9 mouse cellular contexts compared by ENCODE assay signal in the genomic region with DNA sequence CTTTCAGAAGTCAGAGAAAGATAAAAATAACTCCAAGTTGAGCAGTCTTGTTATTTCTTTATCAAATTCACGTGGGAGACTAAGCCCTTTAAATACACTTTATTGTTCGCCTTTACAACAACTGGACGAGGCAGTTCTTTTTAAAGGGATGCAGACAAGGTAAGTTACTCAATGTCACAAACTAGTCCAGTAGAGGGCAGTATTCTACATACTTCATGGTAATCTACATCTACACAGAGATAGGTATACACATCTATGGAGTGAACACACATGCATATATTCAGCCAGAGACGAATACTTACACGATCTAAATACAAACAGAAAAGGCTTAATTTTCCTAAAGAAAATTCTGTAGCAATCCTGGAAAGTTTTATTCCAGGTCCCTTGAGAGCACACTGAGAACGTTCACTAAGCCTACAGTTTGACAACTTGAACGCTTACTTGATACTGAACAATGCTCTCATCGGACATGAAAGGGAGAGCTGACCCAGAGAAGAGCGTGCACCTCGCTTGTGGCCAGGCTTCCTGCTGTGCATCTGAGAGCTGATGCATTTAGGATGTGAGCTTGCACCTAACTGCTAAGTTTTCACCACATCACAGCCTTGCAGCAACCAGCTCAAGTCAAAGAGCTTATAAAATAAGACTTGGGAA. TPM values are rescaled to one million over a fixed set of nuclear protein-coding genes. Genes with fewer than 3 reads are reported as not detected.
DNase-seq lines count a peak whose midpoint lies in the region; ATAC-seq and TF ChIP-seq lines count a peak whose summit lies in the region.
"Had no signal": no experiment of that assay in that cellular context is flagged by ENCODE, and none has a peak within 500 bp of the region (broad histone marks: within the 10 kb centered on the region; RNA-seq: fewer than 3 reads in every experiment).

No protein-coding gene starts in this region.

- peak; percentile 71 for DNase-seq in kidney, adult 2 months
- DNase-seq in kidney, postnatal 10 days, result no peak
- peak; percentile 25 for DNase-seq in c-Kit-positive CD71-positive TER-119-positive erythroid progenitor cells, embryonic 14.5 days (ENCODE audit: low spot score)
- peak; percentile 37 for DNase-seq in retina, adult 2 months (ENCODE audit: low read depth, low spot score)
- no peak for DNase-seq in right cerebral cortex, adult 18-20 months
- no peak for DNase-seq in layer of hippocampus, postnatal 10 days (ENCODE audit: low spot score in 2 of 2)

- no peak for TF ChIP-seq CTCF in kidney, adult 2 months (conservative IDR thresholded peaks at IDR 0.05; ENCODE audit: insufficient read depth, insufficient read length, low read depth, low read length)
- TF ChIP-seq CTCF in E14TG2a.4 (conservative IDR thresholded peaks at IDR 0.05; ENCODE audit: low read length), result peak; percentile 37; the same call in 1 of the 2 replicates

- no peak overlapping the region for H3K4me2 ChIP-seq in intestine, embryonic 16.5 days (ENCODE audit: low read depth, low read length)

- peaks cover 2% of the 10 kb centered on the region for H3K36me3 ChIP-seq in kidney, adult 2 months (ENCODE audit: control insufficient read depth, insufficient read depth, low read length)
- no peaks in the 10 kb centered on the region for H3K36me3 ChIP-seq in E14TG2a.4 (ENCODE audit: insufficient read depth, low read length)
- no peaks in the 10 kb centered on the region for H3K36me3 ChIP-seq in intestine, embryonic 16.5 days (ENCODE audit: control insufficient read depth, insufficient read depth, low read length)

- WGBS in kidney, adult 2 months, result 33% methylated on average over 10 of the region's 10 CpGs
- WGBS in intestine, embryonic 16.5 days, result 40% methylated on average over 10 of the region's 10 CpGs

- peaks cover 3% of the 10 kb centered on the region; the same call in 1 of the 2 replicates for H3K4me1 ChIP-seq in kidney, adult 2 months (ENCODE audit: control insufficient read depth, insufficient read depth, low read length)
- peaks cover 5% of the 10 kb centered on the region for H3K4me1 ChIP-seq in E14TG2a.4 (replicated peaks; ENCODE audit: low read depth, low read length)
- no peaks in the 10 kb centered on the region for H3K4me1 ChIP-seq in intestine, embryonic 16.5 days (ENCODE audit: control insufficient read depth, insufficient read depth, low read length)
- H3K4me1 ChIP-seq: megakaryocyte, embryonic 14.5 days had no signal

- no peak overlapping the region for H3K4me3 ChIP-seq in kidney, adult 2 months (ENCODE audit: insufficient read depth, low read depth, low read length)
- no peak overlapping the region for H3K4me3 ChIP-seq in E14TG2a.4 (replicated peaks; ENCODE audit: low read length)
- no peak overlapping the region for H3K4me3 ChIP-seq in intestine, embryonic 16.5 days (ENCODE audit: low read length)
- H3K4me3 ChIP-seq: megakaryocyte, embryonic 14.5 days had no signal

- TF ChIP-seq POLR2A in kidney, adult 2 months (IDR thresholded peaks at IDR 0.05; ENCODE audit: low read depth, low read length), result no peak

- no peak overlapping the region for H3K27ac ChIP-seq in kidney, adult 2 months (ENCODE audit: insufficient read depth, low read depth, low read length)
- H3K27ac ChIP-seq in intestine, embryonic 16.5 days (ENCODE audit: low read length), result no peak overlapping the region

- H3K9ac ChIP-seq in intestine, embryonic 16.5 days (ENCODE audit: low read depth, low read length), result no peak overlapping the region

- H3K9me3 ChIP-seq in E14TG2a.4 (ENCODE audit: low read length), result no peaks in the 10 kb centered on the region
- H3K9me3 ChIP-seq in intestine, embryonic 16.5 days (ENCODE audit: control insufficient read depth, low read length), result no peaks in the 10 kb centered on the region

- peak; percentile 80; the same call in 1 of the 2 replicates for ATAC-seq in intestine, embryonic 16.5 days

- H3K27me3 ChIP-seq in kidney, adult 2 months (replicated peaks; ENCODE audit: control insufficient read depth, insufficient read depth, low read length), result no peaks in the 10 kb centered on the region
- 0 out of 2 replicates have a peak, but pooled peaks cover 2% of the 10 kb centered on the region for H3K27me3 ChIP-seq in E14TG2a.4 (ENCODE audit: insufficient read depth, low read length)
- H3K27me3 ChIP-seq in intestine, embryonic 16.5 days (replicated peaks; ENCODE audit: control insufficient read depth, insufficient read depth, low read length), result no peaks in the 10 kb centered on the region

RNA-seq across cellular contexts. Expression of a gene that starts 24.3 kb away (rescaled TPM):
- polyA plus RNA-seq in kidney, adult 2 months (2012; rRNA removed), result 41.7 and 52.4 TPM in 2 replicates
- polyA plus RNA-seq in intestine, embryonic 16.5 days (2015; fragmentation: Nextera tagmentation; extraction: Ambion mirVana), result 143 and 194 TPM in 2 replicates
- total RNA-seq in layer of hippocampus, postnatal 10 days (2021), result 1 to 10 TPM; 1.8 to 1.9 TPM

Comparison
In these comparisons a context has a peak if more than half of its experiments do, and no peak if none do; other contexts are left out.
1. DNase-seq: peak in kidney, adult 2 months (single experiment), c-Kit-positive CD71-positive TER-119-positive erythroid progenitor cells, embryonic 14.5 days (single experiment) and retina, adult 2 months (single experiment); none in kidney, postnatal 10 days (single experiment), right cerebral cortex, adult 18-20 months (single experiment) and layer of hippocampus, postnatal 10 days (0 of 2).